Mouse (Mus musculus) retina, postnatal 1 day (tissue): ENCODE results near the gene Ss18l1.

Source experiments
- DNase-seq: peaks from one replicate; pipeline ENCODE4 v3.0.0-alpha.2; 2012

Gene Ss18l1

DNA sequence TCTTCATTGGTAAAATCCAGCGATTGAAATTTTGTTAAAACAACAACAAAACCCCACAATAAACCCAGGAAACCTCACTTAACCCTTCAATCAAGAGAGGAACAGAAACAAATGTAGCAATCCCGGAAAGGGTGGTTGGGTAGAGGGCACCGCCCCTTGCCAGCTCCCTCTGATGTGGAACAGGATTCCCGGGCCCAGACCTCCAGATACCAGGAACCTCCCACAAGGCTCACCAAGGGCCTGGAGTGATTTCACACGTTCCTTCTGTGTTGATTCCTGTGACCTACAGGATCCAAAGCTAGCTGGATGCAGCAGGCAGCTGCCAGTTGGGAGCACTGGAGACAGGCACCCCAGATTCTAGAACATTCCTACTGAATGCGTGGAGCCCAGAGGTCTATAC lies 1.9 kb upstream of the Ss18l1 start:
- no peak for DNase-seq

DNA sequence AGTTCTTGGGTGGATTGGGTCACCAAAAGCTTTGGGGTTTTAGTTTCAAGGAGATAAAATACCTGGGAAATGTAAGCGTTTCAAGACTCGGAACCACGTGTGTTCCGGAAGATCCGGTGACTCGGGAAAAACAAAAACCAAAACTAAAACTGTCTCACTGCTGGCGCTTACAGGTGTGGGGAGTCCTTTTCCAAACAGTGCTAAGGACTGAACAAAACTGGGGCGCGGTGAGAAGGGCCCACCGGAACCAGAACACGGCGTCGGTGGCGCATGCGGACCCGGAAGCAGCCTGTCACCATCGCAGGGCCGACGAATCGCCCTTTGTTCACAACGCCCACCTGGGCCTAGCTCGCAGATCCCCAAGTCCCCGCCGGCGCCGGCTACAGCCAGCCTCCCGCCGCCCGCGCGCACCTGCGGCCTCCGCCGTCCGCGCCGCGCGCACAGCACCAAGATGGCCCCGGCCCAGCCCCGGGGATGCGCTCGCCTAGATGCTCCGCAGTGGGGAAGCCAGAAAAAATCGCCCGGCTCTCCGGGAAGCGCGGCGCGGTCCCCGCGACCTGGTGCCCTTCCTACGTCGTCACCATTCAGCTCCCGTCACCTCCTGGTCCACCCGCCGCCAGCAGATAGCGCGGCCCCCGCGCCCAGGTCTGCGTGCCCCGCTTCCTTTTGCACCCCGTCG lies 593 bp upstream of the Ss18l1 start:
- DNase-seq: no peak

DNA sequence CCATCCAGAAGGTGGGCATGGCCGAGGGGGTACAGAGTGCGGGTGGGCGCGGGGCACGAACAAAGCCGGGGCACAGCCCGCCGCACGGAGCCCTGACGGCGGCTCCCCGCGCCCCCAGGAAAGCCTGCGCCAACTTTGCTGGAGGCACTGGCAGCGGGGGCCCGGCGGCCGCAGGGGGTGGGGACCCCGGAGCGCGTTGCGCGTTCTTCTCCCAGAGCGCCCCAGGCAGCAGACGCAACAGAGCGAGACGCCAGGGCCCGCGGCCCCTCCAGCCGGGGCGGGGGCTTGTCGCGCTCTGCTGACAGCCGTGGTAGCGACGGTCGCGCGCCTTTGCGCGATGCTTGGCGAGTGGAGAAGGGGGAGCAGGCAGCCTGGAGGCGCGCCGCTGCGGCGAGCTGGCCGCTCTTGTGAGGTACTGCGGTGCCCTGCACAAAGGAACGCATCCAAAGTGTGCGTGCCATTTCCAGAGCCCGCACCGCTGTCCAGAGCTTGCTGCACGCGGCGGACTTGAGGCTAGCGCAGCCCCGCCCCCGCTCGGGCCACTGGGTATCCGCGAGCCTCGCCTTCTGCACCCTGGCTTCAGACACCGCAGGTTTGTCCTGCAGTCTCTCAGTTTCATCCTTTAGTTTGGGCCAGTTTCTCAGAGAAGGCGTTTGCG lies 678 bp downstream of the Ss18l1 start:
- peak; percentile 85 for DNase-seq

DNA sequence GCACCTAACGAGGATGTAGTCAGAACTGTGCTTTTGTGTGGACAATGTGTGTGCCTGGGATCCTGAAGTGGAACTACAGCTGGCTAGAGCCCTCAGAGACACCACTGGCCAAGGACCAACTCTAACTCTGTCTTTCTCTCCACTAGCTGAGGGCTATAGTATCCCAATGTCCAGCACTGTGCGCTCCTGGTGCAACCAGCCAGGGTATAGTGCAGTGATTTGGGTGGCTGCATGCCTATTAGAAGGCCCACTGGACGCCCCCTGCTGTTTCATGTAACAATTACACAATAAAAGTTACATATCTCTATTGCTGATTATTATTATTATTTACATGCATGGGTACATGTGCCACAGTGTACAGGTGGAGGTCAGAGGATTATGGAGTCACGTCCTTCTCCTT lies 3.0 kb downstream of the Ss18l1 start:
- DNase-seq: peak; percentile 71

DNA sequence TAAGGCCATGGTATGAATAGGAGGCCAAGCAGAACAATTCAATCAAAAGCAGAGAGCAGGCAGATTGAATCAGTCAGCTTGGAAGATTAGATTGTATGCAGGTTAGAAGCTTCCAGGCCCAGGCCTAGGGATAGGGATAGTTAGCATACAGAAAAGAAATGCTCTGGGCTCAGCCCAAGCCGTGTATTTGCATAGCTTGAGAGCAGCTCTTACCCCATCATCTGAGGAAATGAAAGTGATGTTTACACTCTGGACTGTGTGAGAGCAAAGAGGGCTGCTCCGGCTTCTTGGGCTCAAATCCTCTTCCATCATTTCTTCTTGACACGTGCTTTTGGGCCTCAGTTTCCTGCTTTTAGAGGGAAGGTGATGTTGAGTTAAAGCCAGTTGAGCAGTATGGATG lies 5.3 kb downstream of the Ss18l1 start:
- DNase-seq: no peak

DNA sequence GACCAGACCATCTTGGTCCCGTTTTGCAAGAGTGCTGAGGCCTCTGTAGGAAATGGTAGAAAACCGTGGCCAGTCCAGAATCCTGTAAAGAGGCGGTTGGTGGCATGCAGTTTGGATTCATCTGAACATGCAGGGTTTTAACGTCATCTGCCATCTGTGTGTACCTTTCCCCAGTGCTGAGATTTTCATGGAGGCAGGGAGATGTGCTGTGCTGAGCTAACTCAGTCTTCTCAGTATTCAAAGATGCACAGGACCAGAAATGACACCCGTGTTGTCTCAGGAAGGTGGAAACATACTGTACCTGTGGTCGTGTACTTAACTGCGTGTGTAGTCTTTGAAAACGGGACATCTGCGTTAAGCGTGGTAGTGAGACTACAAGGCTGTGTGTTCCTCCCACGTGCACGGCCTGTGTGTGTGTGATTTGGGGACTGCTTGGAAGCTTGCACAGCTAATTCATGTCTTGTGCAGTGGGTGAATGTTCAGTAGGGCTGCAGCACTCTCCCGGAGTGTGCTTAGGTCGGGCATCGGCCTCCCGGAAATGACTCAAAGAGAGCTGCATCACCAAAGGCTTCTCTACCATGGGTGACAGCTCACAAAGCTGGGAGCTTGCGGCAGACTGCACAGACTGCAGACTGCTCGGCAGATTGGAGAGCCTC lies 5.8 kb downstream of the Ss18l1 start:
- DNase-seq: no peak

DNA sequence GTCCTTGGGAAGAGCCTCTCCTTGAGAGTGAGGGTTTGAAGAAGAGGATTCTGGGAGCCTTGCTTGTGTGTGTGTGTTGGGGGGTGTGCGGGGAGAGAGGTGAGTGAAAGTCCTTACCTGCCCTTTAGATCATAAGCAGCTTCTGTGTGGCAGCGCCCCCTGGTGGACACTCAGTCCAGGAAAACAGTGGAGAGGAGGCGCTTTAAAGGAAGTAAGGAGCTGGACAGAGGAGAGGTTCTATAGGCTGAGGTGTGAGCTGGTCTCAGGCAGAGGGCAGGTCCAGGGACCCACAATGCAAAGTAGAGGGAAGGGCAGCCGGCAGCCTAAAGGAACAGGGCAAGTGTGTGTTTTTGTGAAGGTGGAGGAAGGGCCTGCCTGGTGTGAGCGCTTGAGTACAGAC lies 8.7 kb downstream of the Ss18l1 start:
- DNase-seq: peak; percentile 84

DNA sequence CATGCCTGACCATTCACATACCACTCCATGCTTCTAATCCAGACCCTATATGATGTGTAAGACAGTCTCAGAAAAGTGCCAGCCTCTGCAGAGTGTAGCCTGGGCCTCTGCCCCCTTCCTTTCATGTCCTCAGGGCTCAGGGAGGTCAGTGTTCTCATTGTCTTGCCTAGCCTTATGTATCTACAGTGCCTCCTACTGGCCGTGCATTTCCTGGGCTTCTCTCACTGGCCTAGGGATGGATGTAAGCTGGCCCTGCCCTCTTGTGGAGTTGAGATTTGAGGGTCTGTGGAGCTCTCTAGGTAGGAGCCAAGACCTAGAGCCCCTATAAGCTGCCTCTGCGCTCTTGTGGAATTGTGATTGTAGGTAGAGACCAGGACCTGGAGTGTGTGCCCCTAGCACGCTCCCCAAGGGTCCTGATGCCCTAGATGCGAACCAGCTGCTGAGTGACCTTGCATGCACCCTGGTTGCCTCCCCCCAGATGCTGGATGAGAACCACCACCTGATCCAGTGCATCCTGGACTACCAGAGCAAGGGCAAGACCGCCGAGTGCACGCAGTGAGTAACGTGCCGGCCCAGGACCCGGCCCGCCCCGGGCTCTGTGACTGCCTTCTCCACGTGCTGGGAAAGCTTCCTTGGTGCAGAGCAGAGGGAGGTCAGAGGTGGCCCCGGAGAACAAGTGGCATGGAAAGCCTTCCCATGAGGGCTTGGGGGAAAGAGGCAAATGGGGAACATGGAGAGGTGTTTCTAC lies 9.9 kb downstream of the Ss18l1 start:
- peak; percentile 49 for DNase-seq

DNA sequence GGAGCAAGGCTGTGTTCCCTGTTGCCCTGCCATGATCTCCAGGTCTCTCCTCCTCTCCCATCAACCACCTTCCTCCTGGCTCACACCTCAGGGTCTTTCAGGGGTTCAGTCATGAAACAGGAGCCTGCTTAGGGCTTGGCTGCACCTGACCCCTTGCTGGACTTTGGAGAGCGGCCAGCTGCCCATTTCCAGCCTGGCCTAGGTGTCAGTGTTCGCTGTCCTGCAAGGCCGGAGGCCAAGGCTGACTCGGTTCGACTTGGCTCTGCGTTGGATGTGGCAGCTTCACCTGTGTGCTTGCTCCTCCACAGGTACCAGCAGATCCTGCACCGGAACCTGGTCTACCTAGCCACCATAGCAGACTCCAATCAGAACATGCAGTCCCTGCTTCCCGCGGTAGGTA lies 10.7 kb downstream of the Ss18l1 start:
- no peak for DNase-seq

DNA sequence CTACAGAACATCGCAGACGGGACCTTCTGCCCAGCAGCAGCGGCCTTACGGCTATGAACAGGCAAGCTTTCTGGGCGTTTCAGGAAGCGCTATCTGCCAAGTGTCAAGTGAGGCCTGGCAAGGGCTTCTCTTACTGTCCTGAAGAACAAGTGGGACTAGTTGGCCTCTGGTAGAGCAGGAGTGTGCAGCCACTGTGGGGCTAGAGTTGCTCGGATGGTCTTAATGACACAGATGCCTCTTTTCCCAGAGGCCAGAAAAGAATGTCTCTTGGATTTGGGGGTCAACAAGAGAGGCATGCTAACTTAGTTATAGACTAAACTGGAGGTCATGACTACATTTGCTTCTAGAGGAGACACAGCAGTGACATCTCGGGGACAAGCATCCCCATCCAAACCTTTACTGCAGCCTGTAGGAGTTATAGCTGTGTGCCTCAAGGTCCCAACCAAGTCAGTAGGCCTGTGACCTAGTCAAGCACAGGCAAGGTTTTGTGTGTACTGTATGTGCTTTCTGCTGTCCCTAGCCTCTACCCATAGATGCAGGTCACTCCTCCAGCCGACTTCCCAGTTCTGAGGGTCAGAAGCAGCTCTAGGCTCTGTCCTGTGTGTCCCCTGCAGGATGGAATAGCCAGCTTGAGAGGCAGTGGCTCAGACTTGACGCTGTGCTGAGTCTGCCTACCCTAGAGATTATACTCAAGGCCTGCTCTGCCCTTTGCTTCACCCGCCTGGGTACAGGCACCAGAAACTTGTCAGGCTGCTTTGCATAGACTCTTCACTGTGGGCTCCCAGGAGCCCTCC lies 21.2 kb downstream of the Ss18l1 start:
- DNase-seq: no peak

DNA sequence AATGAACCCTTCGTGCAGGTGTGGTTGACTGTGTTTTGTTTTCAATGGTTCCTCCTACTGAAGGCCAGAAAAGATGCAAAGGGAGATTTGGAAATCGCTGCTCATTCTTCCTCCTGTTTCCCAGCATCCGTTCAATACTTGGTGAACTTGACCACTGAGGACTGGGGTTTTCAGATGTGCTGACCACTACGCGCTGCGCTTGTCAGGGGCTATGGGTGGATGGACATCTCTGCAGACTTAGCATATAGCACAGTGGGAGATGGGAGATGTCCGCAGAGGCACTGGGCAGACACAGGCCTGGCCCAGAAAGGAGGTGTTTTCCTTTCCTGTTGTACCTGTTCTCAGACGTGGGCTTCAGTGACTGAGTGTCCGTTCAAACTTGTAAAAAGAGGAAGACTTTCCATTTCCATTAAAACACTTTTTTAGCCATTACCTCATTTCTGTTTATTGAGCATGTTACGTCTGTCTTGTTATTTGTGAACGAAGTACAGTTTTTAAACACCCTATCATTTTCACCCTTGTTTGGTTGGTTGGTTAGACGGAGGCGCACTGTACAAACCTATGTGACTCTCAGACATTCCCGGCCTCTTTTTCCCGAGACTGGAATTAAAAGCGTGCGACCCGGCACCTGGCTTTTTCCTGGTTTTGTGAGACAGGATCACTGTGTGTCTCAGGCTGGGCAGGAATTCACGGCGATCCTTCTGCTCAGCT lies 27.6 kb downstream of the Ss18l1 start:
- DNase-seq: no peak

DNA sequence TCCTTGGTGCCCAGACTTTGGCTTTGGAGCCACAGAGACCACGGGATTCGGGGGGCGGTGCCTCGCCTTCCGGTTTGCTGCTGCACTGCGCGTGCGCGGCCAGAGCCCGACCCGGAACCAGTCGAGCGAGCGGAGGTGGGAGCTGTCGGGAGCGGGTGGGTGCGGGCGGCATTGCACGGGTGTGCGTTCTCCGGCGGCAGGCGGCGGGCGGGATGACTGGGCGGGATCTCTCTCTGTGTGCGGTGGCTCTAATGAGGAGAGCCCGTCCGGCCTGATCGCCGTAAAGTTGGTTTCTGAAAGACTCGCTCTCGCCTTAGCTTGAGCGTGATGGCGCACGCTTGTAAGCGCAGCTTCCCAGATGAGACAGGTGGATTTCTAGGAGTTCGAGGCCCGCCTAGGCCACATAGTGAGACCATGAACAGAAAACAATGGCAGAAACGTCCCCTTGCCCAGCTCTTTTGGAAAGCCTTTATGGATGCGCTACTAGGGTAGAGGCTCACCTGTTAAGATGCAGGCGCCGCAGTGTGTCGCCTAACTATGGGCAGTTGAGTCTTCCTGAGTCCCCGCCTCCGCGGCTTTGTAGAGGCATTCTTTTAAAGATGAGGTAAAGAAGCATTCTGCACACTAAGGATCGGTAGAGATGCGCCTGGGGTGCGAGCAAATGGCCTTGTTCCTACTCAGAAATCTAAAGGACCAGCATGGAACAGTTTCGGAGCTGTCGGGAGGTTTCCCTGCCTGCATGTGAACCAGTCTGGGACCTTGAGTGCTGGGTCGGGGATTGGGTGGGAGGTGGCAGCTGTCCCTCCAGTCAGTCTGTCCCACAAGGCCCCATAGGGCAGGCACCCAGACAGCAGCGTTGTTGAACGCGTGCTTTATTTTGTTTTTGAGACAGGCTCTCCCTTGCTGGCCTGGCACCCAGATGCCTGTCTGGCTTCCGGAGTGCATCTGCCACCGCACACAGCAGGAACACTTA lies 28.5 kb downstream of the Ss18l1 start, which contains the start of gene Mtg2:
Mtg2 (plus strand) TSS at position 108 of the 973 bp plus-strand sequence.
- DNase-seq: peak; percentile 95

DNA sequence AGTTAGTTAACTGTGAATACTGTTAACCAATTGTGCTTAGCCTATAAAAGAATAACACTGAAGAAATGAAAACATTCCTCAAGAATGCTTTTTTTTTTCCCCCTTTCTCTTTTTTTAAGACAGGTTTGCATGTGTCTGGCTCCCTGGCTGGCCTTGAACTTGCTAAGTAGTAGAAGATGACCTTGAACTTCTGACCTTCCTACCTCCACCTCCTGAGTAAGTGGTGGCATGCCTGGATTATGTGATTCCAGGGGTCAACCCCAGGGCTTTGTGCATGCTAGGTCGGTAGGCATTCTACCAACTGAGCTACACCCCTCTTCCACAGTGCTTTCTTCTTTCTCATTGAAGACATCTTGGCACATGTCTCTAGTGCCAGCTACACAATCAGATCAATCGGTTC lies 29.4 kb downstream of the Ss18l1 start:
- DNase-seq: no peak

DNA sequence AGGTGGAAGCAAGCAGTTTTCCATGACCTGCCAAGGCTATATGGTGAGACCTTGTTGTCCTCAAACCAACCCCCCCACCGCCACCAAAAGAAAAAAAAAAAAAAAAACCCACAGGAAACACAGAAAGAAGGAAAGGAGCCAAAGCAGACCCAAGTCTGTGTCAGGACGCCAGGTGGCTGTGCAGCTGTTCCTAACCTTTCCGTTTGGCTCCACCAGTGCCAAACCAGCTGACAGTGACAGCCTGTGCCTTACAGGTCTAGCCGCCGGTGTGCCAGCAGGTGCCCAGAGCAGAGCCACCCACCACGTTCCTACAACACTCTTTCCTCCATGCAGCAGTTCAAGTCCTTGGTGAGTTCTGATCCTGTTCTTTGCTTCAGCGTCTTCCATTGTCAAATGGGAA lies 30.6 kb downstream of the Ss18l1 start:
- DNase-seq: no peak

DNA sequence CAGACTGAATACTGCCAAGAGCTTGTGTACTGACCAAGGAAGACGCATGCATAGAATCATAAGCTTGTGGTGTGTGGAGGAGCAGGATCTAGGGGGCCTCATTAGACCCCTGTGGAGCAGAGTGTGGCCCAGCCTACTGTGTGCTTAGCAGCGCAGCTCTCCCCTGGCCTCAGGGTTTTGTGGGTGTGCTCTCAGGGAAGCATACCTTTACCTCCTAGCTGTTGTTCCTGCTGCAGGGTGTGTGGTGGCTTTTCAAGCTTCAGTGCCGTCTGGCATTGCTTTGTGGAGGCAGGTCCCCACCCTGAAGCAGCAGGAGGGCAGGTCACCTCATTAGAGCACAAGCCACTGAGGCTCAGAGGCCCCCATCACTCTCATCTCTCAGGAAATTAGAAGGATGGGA lies 35.3 kb downstream of the Ss18l1 start:
- no peak for DNase-seq

DNA sequence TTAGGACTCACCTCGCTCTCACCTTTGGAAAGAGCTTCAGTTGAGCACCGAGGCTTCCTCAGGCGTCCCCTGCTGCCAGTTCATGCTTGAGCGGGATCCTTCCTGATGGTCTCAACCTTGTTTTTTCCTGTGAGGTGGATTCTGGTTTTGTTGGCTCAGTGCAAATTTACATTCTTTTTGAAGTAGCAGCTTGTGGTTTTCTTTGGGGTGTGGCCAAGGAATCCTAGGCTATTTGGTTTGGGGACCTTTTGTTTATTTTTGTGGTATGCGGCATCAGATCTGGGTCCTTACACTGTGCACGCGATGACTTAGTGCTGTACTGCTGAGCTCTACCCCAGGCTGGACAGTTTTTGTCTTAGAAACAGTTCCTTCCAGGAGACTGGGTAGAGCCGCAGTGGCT lies 38.4 kb downstream of the Ss18l1 start:
- DNase-seq: no peak

DNA sequence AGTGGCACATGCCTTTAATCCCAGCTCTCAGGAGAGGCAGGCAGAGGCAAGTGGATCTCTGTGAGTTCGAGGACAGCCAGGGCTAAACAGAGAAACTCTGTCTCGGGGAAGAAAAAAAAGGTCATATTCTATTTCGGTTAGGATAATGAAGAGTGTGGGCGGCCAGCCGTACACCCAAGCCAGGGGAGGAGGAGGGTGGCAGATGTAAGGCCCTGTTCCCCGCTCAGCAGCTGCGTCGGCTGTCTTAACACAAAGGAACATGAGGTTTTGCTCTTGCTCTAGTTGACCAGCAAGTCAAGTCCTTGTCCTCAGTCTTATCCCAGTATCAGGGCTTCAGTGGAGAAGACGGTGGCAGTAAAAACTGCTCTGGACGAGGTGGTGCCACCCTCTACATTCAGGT lies 40.8 kb downstream of the Ss18l1 start:
- DNase-seq: no peak

DNA sequence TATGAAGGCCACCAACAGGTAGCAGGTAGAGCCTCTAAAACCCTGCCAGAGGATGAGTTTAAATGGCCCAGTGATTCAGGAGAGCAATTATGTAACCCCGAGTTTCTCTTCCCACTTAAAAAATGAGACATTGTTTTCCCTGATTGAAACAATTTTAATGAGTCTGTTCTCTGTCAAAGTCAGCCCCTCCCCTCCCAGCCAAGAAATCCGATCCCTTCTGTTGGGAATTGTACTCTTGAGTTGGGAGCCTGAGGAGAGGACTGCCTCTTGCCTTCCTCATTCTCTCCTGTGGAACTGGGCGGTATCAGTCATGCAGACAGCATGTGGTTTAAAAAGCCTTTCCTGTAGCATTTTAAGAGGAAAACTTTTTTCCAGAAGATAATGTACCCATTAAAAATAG lies 42.3 kb downstream of the Ss18l1 start:
- DNase-seq: no peak

DNA sequence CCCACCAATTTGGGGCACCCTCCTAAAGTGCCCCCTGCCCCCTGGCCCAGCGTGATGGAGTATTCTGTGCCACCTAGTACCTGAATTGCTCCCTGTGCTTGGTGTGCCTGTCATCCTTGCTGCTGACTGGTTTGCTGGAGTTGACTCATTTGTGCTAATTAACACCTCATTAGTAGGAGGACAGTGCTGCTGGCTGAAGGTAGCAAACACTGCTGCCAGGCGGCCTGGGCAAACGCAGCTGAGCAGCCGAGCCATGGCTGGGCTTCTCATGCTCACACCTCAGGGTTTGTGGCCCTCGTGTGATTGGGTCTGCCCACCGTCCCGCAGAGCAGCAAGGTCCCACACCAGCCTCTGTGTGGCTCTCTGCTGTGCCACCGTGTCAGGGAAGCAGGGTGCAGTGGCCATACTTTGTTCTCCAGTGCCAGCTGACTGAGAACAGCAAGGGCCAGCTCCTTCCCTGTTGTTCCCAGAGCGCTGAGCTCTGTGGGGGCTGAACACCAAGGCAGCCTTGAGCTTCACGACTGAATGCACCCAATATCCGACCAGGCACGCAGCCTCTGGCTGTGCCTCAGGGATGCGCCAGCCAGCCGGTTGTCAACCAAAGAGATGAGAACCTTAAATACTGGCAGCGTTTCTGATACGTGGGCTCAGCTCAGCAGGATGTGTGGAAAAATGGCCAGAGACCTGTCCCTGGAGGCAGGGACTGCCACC lies 43.8 kb downstream of the Ss18l1 start:
- DNase-seq: peak; percentile 47

DNA sequence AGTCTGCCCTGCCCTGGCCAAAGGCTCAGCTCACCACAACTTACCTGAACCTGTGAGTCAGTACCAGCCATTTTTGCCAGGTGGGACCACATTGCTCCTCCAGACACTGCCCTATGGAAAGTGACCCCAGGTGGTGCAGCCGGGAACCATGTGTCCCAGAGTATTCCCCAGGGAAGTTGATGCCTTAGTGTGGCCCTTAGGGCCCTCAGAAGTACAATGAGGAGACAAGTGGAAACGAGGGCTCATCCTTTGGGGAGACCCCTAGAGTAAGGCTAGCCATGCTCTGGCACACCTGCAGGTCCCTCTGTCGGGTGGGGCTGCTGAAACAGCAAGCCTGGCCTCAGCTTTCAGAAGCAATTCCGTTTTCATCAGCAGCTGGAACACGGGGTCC lies 44.3 kb downstream of the Ss18l1 start:
- no peak for DNase-seq
